Mouse (Mus musculus) C2C12 (cell line): ENCODE data around the gene Slc20a1.

ENCODE experiments used
- CEBPB ChIP-seq: IDR thresholded peaks from one replicate; pipeline ENCODE4 v1.6.1; 2011; ENCODE audit warnings: low read depth, mild to moderate bottlenecking, control low read depth, moderate library complexity
- CTCF ChIP-seq: IDR thresholded peaks from one replicate; pipeline ENCODE4 v1.5.1; 2011; ENCODE audit not compliant: control insufficient read depth, insufficient read depth, insufficient read length
- FOSL1 ChIP-seq: IDR thresholded peaks from one replicate; pipeline ENCODE4 v1.8.0; 2011; ENCODE audit warnings: mild to moderate bottlenecking, low read length; ENCODE audit not compliant: poor library complexity, insufficient read depth, severe bottlenecking
- MAX ChIP-seq: IDR thresholded peaks from one replicate; pipeline ENCODE4 v1.6.1; 2011; ENCODE audit warnings: mild to moderate bottlenecking, control low read depth
- MYOD1 ChIP-seq: IDR thresholded peaks from one replicate; pipeline ENCODE4 v1.6.1; 2011; ENCODE audit warnings: low read depth; ENCODE audit not compliant: control insufficient read depth, insufficient read length
- MYOG ChIP-seq: IDR thresholded peaks from one replicate; pipeline ENCODE4 v1.6.1; 2011; ENCODE audit not compliant: control insufficient read depth, insufficient read length; ENCODE audit errors: extremely low read depth
- USF1 ChIP-seq: IDR thresholded peaks from one replicate; pipeline ENCODE4 v1.6.1; 2011; ENCODE audit warnings: low read depth, mild to moderate bottlenecking, control low read depth, moderate library complexity

DNA sequence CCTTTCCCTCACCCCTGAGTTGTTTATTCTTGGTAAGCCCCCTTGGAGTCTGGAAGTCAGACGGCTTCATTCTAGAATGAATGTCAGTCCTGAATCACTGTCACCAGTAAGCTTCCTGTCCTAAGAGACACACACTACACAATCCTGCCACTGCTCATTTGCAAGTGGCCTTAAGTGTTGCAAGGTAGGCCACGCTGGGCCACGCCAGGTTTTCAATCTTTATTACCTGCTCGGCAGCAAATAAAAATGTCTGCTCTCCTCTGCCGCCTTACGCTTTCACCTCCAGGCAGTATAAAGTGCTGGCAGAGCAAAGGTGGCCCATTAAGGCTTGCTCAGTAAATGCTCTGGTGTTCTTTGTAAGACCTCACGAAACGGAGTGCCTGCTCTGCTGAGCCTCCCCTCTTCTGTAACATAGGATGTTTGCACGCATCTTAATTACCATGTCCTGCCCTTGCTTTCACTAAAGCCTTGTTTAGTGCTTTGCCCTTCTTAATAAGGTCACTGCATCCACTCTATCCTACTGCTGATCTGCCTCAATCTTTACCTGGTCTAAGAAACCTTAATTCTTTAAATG, 19.1 kb downstream of the Slc20a1 start:
- TF ChIP-seq USF1 (no peak), CTCF (no peak), MAX (no peak), MYOG (no peak), MYOD1 (no peak), CEBPB (no peak), FOSL1 (no peak)
